Mouse (Mus musculus) ES-E14 (cell line): ENCODE data around the gene AI597479.

Source experiments
- CHD2 ChIP-seq: IDR thresholded peaks from 2 replicates; pipeline ENCODE4 v1.6.1; 2014; ENCODE audit warnings: mild to moderate bottlenecking, low read depth, low read length, inconsistent platforms
- HCFC1 ChIP-seq: IDR thresholded peaks from 2 replicates; pipeline ENCODE4 v1.6.1; 2012; ENCODE audit warnings: low read length, inconsistent platforms, borderline replicate concordance; ENCODE audit not compliant: insufficient read depth
- MAFK ChIP-seq: IDR thresholded peaks from 2 replicates; pipeline ENCODE4 v1.6.1; 2014; ENCODE audit warnings: mild to moderate bottlenecking, low read depth, low read length, inconsistent platforms; ENCODE audit not compliant: insufficient read depth
- ZC3H11A ChIP-seq: IDR thresholded peaks from 2 replicates; pipeline ENCODE4 v1.6.1; 2012; ENCODE audit warnings: low read depth, mild to moderate bottlenecking, inconsistent platforms, low read length, borderline replicate concordance
- ZNF384 ChIP-seq: IDR thresholded peaks from 2 replicates; pipeline ENCODE4 v1.6.1; 2012; ENCODE audit warnings: low read depth, low read length, inconsistent platforms

GRCm38 (mm10) chr1:43122616-43123015, 24.1 kb downstream of the AI597479 start:
- TF ChIP-seq MAFK (no peak), ZC3H11A (no peak), ZNF384 (no peak), CHD2 (no peak), HCFC1 (no peak)
